17 mouse cellular contexts compared by ENCODE assay signal in genomic region chr13:53195951-53196677, GRCm38 (mm10).
A peak's percentile ranks its signal among the peaks of the same experiment; 100 is the strongest.
DNase-seq lines count a peak whose midpoint lies in the region; ATAC-seq and TF ChIP-seq lines count a peak whose summit lies in the region.
"Had no signal": no experiment of that assay in that cellular context is flagged by ENCODE, and none has a peak within 500 bp of the region (broad histone marks: within the 10 kb centered on the region; RNA-seq: fewer than 3 reads in every experiment).

No protein-coding gene starts in this region.

- no peaks in the 10 kb centered on the region for H3K36me3 ChIP-seq in kidney, embryonic 16.5 days (ENCODE audit: insufficient read depth, low read length)
- no peaks in the 10 kb centered on the region for H3K36me3 ChIP-seq in kidney, embryonic 14.5 days (ENCODE audit: control insufficient read depth, insufficient read depth, low read length)
- no peaks in the 10 kb centered on the region for H3K36me3 ChIP-seq in embryonic facial prominence, embryonic 12.5 days
- H3K36me3 ChIP-seq in forebrain, embryonic 13.5 days (ENCODE audit: poor library complexity, severe bottlenecking): no peaks in the 10 kb centered on the region
- no peaks in the 10 kb centered on the region for H3K36me3 ChIP-seq in limb, embryonic 13.5 days
- no peaks in the 10 kb centered on the region for H3K36me3 ChIP-seq in midbrain, embryonic 13.5 days
- H3K36me3 ChIP-seq in thymus, adult 2 months (ENCODE audit: control insufficient read depth, insufficient read depth, low read length): no peaks in the 10 kb centered on the region
- H3K36me3 ChIP-seq: heart, embryonic 13.5 days; liver, embryonic 15.5 days; neural tube, embryonic 13.5 days had no signal

- TF ChIP-seq CTCF in thymus, adult 2 months (IDR thresholded peaks at IDR 0.05; ENCODE audit: borderline replicate concordance, control insufficient read depth, extremely low read depth, insufficient read depth, low read length, poor library complexity): no peak

- no peaks in the 10 kb centered on the region; the same call in 1 of the 2 replicates for H3K27me3 ChIP-seq in kidney, embryonic 16.5 days (ENCODE audit: insufficient read depth, low read length)
- no peaks in the 10 kb centered on the region; the same call in 1 of the 2 replicates for H3K27me3 ChIP-seq in kidney, embryonic 14.5 days (ENCODE audit: control insufficient read depth, insufficient read depth, low read length)
- no peaks in the 10 kb centered on the region for H3K27me3 ChIP-seq in embryonic facial prominence, embryonic 12.5 days
- H3K27me3 ChIP-seq in forebrain, embryonic 13.5 days: no peaks in the 10 kb centered on the region
- no peaks in the 10 kb centered on the region for H3K27me3 ChIP-seq in limb, embryonic 13.5 days
- H3K27me3 ChIP-seq in midbrain, embryonic 13.5 days: 0 out of 2 replicates have a peak, but pooled peaks cover 4% of the 10 kb centered on the region
- H3K27me3 ChIP-seq in thymus, adult 2 months (ENCODE audit: control insufficient read depth, insufficient read depth, low read length): no peaks in the 10 kb centered on the region
- H3K27me3 ChIP-seq: heart, embryonic 13.5 days; liver, embryonic 15.5 days had no signal

- no peak overlapping the region for H3K9ac ChIP-seq in kidney, embryonic 16.5 days (replicated peaks; ENCODE audit: low read length)
- H3K9ac ChIP-seq in kidney, embryonic 14.5 days (ENCODE audit: low read depth, low read length): no peak overlapping the region
- no peak overlapping the region for H3K9ac ChIP-seq in embryonic facial prominence, embryonic 12.5 days
- no peak overlapping the region for H3K9ac ChIP-seq in forebrain, embryonic 13.5 days
- H3K9ac ChIP-seq in limb, embryonic 13.5 days: no peak overlapping the region
- H3K9ac ChIP-seq in midbrain, embryonic 13.5 days (replicated peaks): no peak overlapping the region
- H3K9ac ChIP-seq: liver, embryonic 15.5 days; neural tube, embryonic 13.5 days had no signal

- H3K4me3 ChIP-seq in kidney, embryonic 16.5 days (ENCODE audit: low read length): no peak overlapping the region
- H3K4me3 ChIP-seq in kidney, embryonic 14.5 days (ENCODE audit: low read length): no peak overlapping the region
- no peak overlapping the region for H3K4me3 ChIP-seq in embryonic facial prominence, embryonic 12.5 days
- H3K4me3 ChIP-seq in forebrain, embryonic 13.5 days: no peak overlapping the region
- H3K4me3 ChIP-seq in limb, embryonic 13.5 days: no peak overlapping the region
- no peak overlapping the region for H3K4me3 ChIP-seq in midbrain, embryonic 13.5 days (replicated peaks)
- no peak overlapping the region for H3K4me3 ChIP-seq in thymus, adult 2 months (ENCODE audit: control insufficient read depth, insufficient read depth, low read length)
- H3K4me3 ChIP-seq: erythroblast, embryonic 14.5 days; heart, embryonic 13.5 days; liver, embryonic 15.5 days; neural tube, embryonic 13.5 days had no signal

- ATAC-seq in kidney, embryonic 16.5 days (ENCODE audit: low FRiP score, low TSS enrichment): no peak
- no peak for ATAC-seq in kidney, embryonic 14.5 days (ENCODE audit: low FRiP score, low TSS enrichment)
- ATAC-seq in embryonic facial prominence, embryonic 12.5 days (ENCODE audit: insufficient number of reproducible peaks, insufficient read depth, low FRiP score, low TSS enrichment): no peak
- peak; percentile 75 for ATAC-seq in forebrain, embryonic 13.5 days
- ATAC-seq in limb, embryonic 13.5 days (ENCODE audit: low FRiP score, low read depth): no peak
- no peak for ATAC-seq in midbrain, embryonic 13.5 days

- peaks cover 47% of the 10 kb centered on the region for H3K4me1 ChIP-seq in kidney, embryonic 16.5 days (ENCODE audit: insufficient read depth, low read length)
- H3K4me1 ChIP-seq in kidney, embryonic 14.5 days (ENCODE audit: control insufficient read depth, insufficient read depth, low read length): peaks cover 50% of the 10 kb centered on the region
- H3K4me1 ChIP-seq in embryonic facial prominence, embryonic 12.5 days: peaks cover 68% of the 10 kb centered on the region
- peaks cover 31% of the 10 kb centered on the region for H3K4me1 ChIP-seq in forebrain, embryonic 13.5 days
- peaks cover 97% of the 10 kb centered on the region for H3K4me1 ChIP-seq in limb, embryonic 13.5 days
- H3K4me1 ChIP-seq in midbrain, embryonic 13.5 days (replicated peaks): no peaks in the 10 kb centered on the region
- no peaks in the 10 kb centered on the region for H3K4me1 ChIP-seq in thymus, adult 2 months (replicated peaks; ENCODE audit: control insufficient read depth, insufficient read depth, low read length)
- H3K4me1 ChIP-seq: liver, embryonic 15.5 days had no signal

- intact Hi-C loops in heart, postnatal 36 days (cut with DNase I): no loop called here

- WGBS in kidney, embryonic 16.5 days: 65% methylated on average over 6 of the region's 6 CpGs
- WGBS in kidney, embryonic 14.5 days: 72% methylated on average over 6 of the region's 6 CpGs
- 68% methylated on average over 6 of the region's 6 CpGs for WGBS in embryonic facial prominence, embryonic 12.5 days
- 64% methylated on average over 6 of the region's 6 CpGs for WGBS in forebrain, embryonic 13.5 days
- WGBS in limb, embryonic 13.5 days: 41% methylated on average over 6 of the region's 6 CpGs
- 80% methylated on average over 6 of the region's 6 CpGs for WGBS in midbrain, embryonic 13.5 days
- WGBS in thymus, adult 2 months: 94% methylated on average over 6 of the region's 6 CpGs

- DNase-seq in heart, postnatal 36 days: no peak
- no peak for DNase-seq in thymus, adult 2 months
- DNase-seq: adrenal gland, postnatal 36 days; cerebellum, adult 8-10 months; layer of hippocampus, postnatal 36 days; right cerebral cortex, postnatal 25 days; thymus, postnatal 4 days had no signal

- TF ChIP-seq POLR2A in thymus, adult 2 months (IDR thresholded peaks at IDR 0.05; ENCODE audit: control insufficient read depth, extremely low read depth, insufficient read depth, low read length, poor library complexity): no peak

- H3K9me3 ChIP-seq in kidney, embryonic 16.5 days (ENCODE audit: low read length): no peaks in the 10 kb centered on the region
- H3K9me3 ChIP-seq in kidney, embryonic 14.5 days (ENCODE audit: control insufficient read depth, low read length): no peaks in the 10 kb centered on the region
- no peaks in the 10 kb centered on the region for H3K9me3 ChIP-seq in embryonic facial prominence, embryonic 12.5 days
- no peaks in the 10 kb centered on the region for H3K9me3 ChIP-seq in forebrain, embryonic 13.5 days (replicated peaks)
- H3K9me3 ChIP-seq in limb, embryonic 13.5 days: no peaks in the 10 kb centered on the region
- H3K9me3 ChIP-seq in midbrain, embryonic 13.5 days: no peaks in the 10 kb centered on the region
- H3K9me3 ChIP-seq: heart, embryonic 13.5 days; liver, embryonic 15.5 days; neural tube, embryonic 13.5 days had no signal

- peak overlapping the region; percentile 67; the same call in 1 of the 2 replicates for H3K27ac ChIP-seq in kidney, embryonic 16.5 days (ENCODE audit: low read length)
- H3K27ac ChIP-seq in kidney, embryonic 14.5 days (ENCODE audit: low read depth, low read length): no peak overlapping the region
- peak overlapping the region; percentile 66; the same call in 1 of the 2 replicates for H3K27ac ChIP-seq in embryonic facial prominence, embryonic 12.5 days
- H3K27ac ChIP-seq in forebrain, embryonic 13.5 days: peak overlapping the region; percentile 75
- peak overlapping the region; percentile 89 for H3K27ac ChIP-seq in limb, embryonic 13.5 days
- no peak overlapping the region for H3K27ac ChIP-seq in midbrain, embryonic 13.5 days
- no peak overlapping the region for H3K27ac ChIP-seq in thymus, adult 2 months (ENCODE audit: control insufficient read depth, insufficient read depth, low read length)
- H3K27ac ChIP-seq: heart, embryonic 13.5 days; liver, embryonic 15.5 days; neural tube, embryonic 13.5 days had no signal

- H3K4me2 ChIP-seq in kidney, embryonic 16.5 days (replicated peaks; ENCODE audit: low read depth, low read length): no peak overlapping the region
- no peak overlapping the region for H3K4me2 ChIP-seq in kidney, embryonic 14.5 days (replicated peaks; ENCODE audit: low read depth, low read length)
- no peak overlapping the region for H3K4me2 ChIP-seq in embryonic facial prominence, embryonic 12.5 days (replicated peaks)
- H3K4me2 ChIP-seq in forebrain, embryonic 13.5 days: no peak overlapping the region
- peak overlapping the region; percentile 19; the same call in 1 of the 2 replicates for H3K4me2 ChIP-seq in limb, embryonic 13.5 days (replicated peaks)
- H3K4me2 ChIP-seq in midbrain, embryonic 13.5 days (replicated peaks): no peak overlapping the region
- H3K4me2 ChIP-seq: heart, embryonic 13.5 days; liver, embryonic 15.5 days; neural tube, embryonic 13.5 days had no signal

Comparison
In these comparisons a context has a peak if more than half of its experiments do, and no peak if none do; other contexts are left out.
1. H3K27ac ChIP-seq: peak in kidney, embryonic 16.5 days (single experiment), embryonic facial prominence, embryonic 12.5 days (single experiment), forebrain, embryonic 13.5 days (single experiment) and limb, embryonic 13.5 days (single experiment); none in kidney, embryonic 14.5 days (single experiment), midbrain, embryonic 13.5 days (single experiment) and thymus, adult 2 months (single experiment).